ENCODE assay signal across 14 mouse cellular contexts in the genomic region with DNA sequence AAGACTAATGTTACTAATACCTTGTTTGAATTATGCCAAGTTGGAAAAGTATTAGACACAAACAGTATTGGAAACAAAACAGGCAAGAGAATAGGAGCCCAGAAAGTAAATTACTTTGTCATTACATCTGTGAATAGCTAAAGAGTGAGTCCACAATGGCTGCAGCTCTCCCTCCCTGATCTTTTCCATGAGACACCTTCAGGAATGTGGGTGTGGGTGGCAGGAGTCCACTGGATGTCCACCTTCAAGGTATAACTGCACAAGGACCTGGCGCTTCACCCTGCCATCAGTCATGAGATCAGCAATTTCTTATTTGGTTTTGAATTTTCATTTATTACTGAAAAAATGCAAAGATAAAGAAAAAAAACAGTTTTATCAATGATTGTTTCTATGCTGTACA. TPM values are rescaled to one million over a fixed set of nuclear protein-coding genes. Genes with fewer than 3 reads are reported as not detected.
DNase-seq lines count a peak whose midpoint lies in the region; ATAC-seq and TF ChIP-seq lines count a peak whose summit lies in the region.
"Had no signal": no experiment of that assay in that cellular context is flagged by ENCODE, and none has a peak within 500 bp of the region (broad histone marks: within the 10 kb centered on the region; RNA-seq: fewer than 3 reads in every experiment).

No protein-coding gene starts in this region.

- peak overlapping the region; percentile 92; the same call in 1 of the 2 replicates for H3K4me2 ChIP-seq in heart, embryonic 12.5 days
- H3K4me2 ChIP-seq in midbrain, embryonic 11.5 days, result peak overlapping the region; percentile 78; the same call in 1 of the 2 replicates
- no peak overlapping the region; the same call in 1 of the 2 replicates for H3K4me2 ChIP-seq in midbrain, embryonic 16.5 days (ENCODE audit: low read length)
- H3K4me2 ChIP-seq in intestine, postnatal 0 days (replicated peaks; ENCODE audit: low read depth), result peak overlapping the region; percentile 90; the same call in 1 of the 2 replicates
- 0 out of 2 replicates have a peak overlapping the region, but pooled peaks have one; percentile 90 for H3K4me2 ChIP-seq in stomach, embryonic 15.5 days
- H3K4me2 ChIP-seq in lung, postnatal 0 days (replicated peaks; ENCODE audit: low read depth, low read length), result no peak overlapping the region

- TF ChIP-seq CTCF in intestine, postnatal 0 days (IDR thresholded peaks at IDR 0.05; ENCODE audit: low read depth), result no peak
- TF ChIP-seq CTCF in lung, postnatal 0 days (IDR thresholded peaks at IDR 0.05), result no peak

- no peak overlapping the region for H3K9ac ChIP-seq in heart, embryonic 12.5 days
- H3K9ac ChIP-seq in midbrain, embryonic 11.5 days (ENCODE audit: low read length), result no peak overlapping the region
- H3K9ac ChIP-seq in midbrain, embryonic 16.5 days (ENCODE audit: low read depth, low read length), result no peak overlapping the region
- H3K9ac ChIP-seq in intestine, postnatal 0 days (ENCODE audit: low read depth, low read length), result no peak overlapping the region
- H3K9ac ChIP-seq in stomach, embryonic 15.5 days, result no peak overlapping the region
- no peak overlapping the region for H3K9ac ChIP-seq in lung, postnatal 0 days (replicated peaks; ENCODE audit: low read depth)
- H3K9ac ChIP-seq: limb, embryonic 15.5 days had no signal

- TF ChIP-seq EP300 in lung, postnatal 0 days (IDR thresholded peaks at IDR 0.05), result no peak

- no peaks in the 10 kb centered on the region for H3K9me3 ChIP-seq in heart, embryonic 12.5 days (replicated peaks)
- H3K9me3 ChIP-seq in midbrain, embryonic 11.5 days (ENCODE audit: control insufficient read depth, low read length), result no peaks in the 10 kb centered on the region
- no peaks in the 10 kb centered on the region for H3K9me3 ChIP-seq in midbrain, embryonic 16.5 days (replicated peaks; ENCODE audit: control insufficient read depth, low read length, poor library complexity, severe bottlenecking)
- H3K9me3 ChIP-seq in intestine, postnatal 0 days (ENCODE audit: control insufficient read depth), result no peaks in the 10 kb centered on the region
- no peaks in the 10 kb centered on the region for H3K9me3 ChIP-seq in stomach, embryonic 15.5 days
- H3K9me3 ChIP-seq in lung, postnatal 0 days (ENCODE audit: low read length), result no peaks in the 10 kb centered on the region
- H3K9me3 ChIP-seq: limb, embryonic 15.5 days had no signal

- no peak overlapping the region for H3K27ac ChIP-seq in heart, embryonic 12.5 days (ENCODE audit: poor library complexity, severe bottlenecking)
- H3K27ac ChIP-seq in midbrain, embryonic 11.5 days (ENCODE audit: low read depth, low read length), result no peak overlapping the region
- no peak overlapping the region for H3K27ac ChIP-seq in midbrain, embryonic 16.5 days (ENCODE audit: low read length)
- no peak overlapping the region for H3K27ac ChIP-seq in intestine, postnatal 0 days (ENCODE audit: low read depth, low read length)
- no peak overlapping the region for H3K27ac ChIP-seq in stomach, embryonic 15.5 days
- no peak overlapping the region for H3K27ac ChIP-seq in lung, postnatal 0 days (ENCODE audit: low read length)
- H3K27ac ChIP-seq: limb, embryonic 15.5 days had no signal

- no peaks in the 10 kb centered on the region for H3K36me3 ChIP-seq in heart, embryonic 12.5 days
- no peaks in the 10 kb centered on the region for H3K36me3 ChIP-seq in midbrain, embryonic 11.5 days (ENCODE audit: control insufficient read depth, insufficient read depth, low read length)
- H3K36me3 ChIP-seq in midbrain, embryonic 16.5 days (ENCODE audit: control insufficient read depth, insufficient read depth, low read length), result no peaks in the 10 kb centered on the region
- H3K36me3 ChIP-seq in intestine, postnatal 0 days (ENCODE audit: control insufficient read depth, insufficient read depth), result no peaks in the 10 kb centered on the region
- no peaks in the 10 kb centered on the region for H3K36me3 ChIP-seq in stomach, embryonic 15.5 days
- H3K36me3 ChIP-seq in lung, postnatal 0 days (ENCODE audit: insufficient read depth, low read length), result no peaks in the 10 kb centered on the region
- H3K36me3 ChIP-seq: limb, embryonic 15.5 days had no signal

- WGBS in heart, embryonic 12.5 days, result 59% methylated on average over 1 of the region's 1 CpGs
- WGBS in midbrain, embryonic 11.5 days, result 47% methylated on average over 1 of the region's 1 CpGs
- WGBS in midbrain, embryonic 16.5 days, result 59% methylated on average over 1 of the region's 1 CpGs
- WGBS in intestine, postnatal 0 days, result 68% methylated on average over 1 of the region's 1 CpGs
- 62% methylated on average over 1 of the region's 1 CpGs for WGBS in stomach, embryonic 15.5 days
- 59% methylated on average over 1 of the region's 1 CpGs for WGBS in lung, postnatal 0 days

- H3K27me3 ChIP-seq in heart, embryonic 12.5 days (replicated peaks), result no peaks in the 10 kb centered on the region
- H3K27me3 ChIP-seq in midbrain, embryonic 11.5 days (ENCODE audit: control insufficient read depth, insufficient read depth, low read length), result peaks cover 3% of the 10 kb centered on the region; the same call in 1 of the 2 replicates
- H3K27me3 ChIP-seq in midbrain, embryonic 16.5 days (ENCODE audit: control insufficient read depth, insufficient read depth, low read depth, low read length), result no peaks in the 10 kb centered on the region
- H3K27me3 ChIP-seq in intestine, postnatal 0 days (replicated peaks; ENCODE audit: control insufficient read depth, insufficient read depth, low read length), result no peaks in the 10 kb centered on the region
- no peaks in the 10 kb centered on the region for H3K27me3 ChIP-seq in stomach, embryonic 15.5 days (replicated peaks)
- no peaks in the 10 kb centered on the region for H3K27me3 ChIP-seq in lung, postnatal 0 days (replicated peaks; ENCODE audit: insufficient read depth, low read length)

- ATAC-seq in heart, embryonic 12.5 days (ENCODE audit: insufficient number of reproducible peaks, low FRiP score), result no peak
- no peak for ATAC-seq in midbrain, embryonic 11.5 days (ENCODE audit: low FRiP score)
- no peak for ATAC-seq in midbrain, embryonic 16.5 days
- no peak for ATAC-seq in intestine, postnatal 0 days
- ATAC-seq in stomach, embryonic 15.5 days (ENCODE audit: insufficient read depth, low FRiP score, low read depth), result no peak
- no peak for ATAC-seq in lung, postnatal 0 days

- no peak for DNase-seq in heart, postnatal 4 days
- DNase-seq in midbrain, embryonic 11.5 days (ENCODE audit: low spot score, missing footprints), result peak; percentile 88
- no peak for DNase-seq in lung, postnatal 0 days (ENCODE audit: low spot score)
- DNase-seq in lung, postnatal 25 days (ENCODE audit: low spot score), result no peak

- H3K4me3 ChIP-seq in heart, embryonic 12.5 days, result no peak overlapping the region
- no peak overlapping the region for H3K4me3 ChIP-seq in midbrain, embryonic 11.5 days (ENCODE audit: low read depth, low read length)
- H3K4me3 ChIP-seq in midbrain, embryonic 16.5 days (ENCODE audit: low read depth, low read length), result no peak overlapping the region
- H3K4me3 ChIP-seq in intestine, postnatal 0 days (ENCODE audit: low read depth, low read length), result no peak overlapping the region
- H3K4me3 ChIP-seq in stomach, embryonic 15.5 days (replicated peaks), result no peak overlapping the region
- H3K4me3 ChIP-seq in lung, postnatal 0 days (ENCODE audit: low read depth, low read length), result no peak overlapping the region

- peaks cover 15% of the 10 kb centered on the region for H3K4me1 ChIP-seq in heart, embryonic 12.5 days (replicated peaks)
- H3K4me1 ChIP-seq in midbrain, embryonic 11.5 days (ENCODE audit: control insufficient read depth, insufficient read depth, low read length), result peaks cover 7% of the 10 kb centered on the region; the same call in 1 of the 2 replicates
- peaks cover 10% of the 10 kb centered on the region for H3K4me1 ChIP-seq in midbrain, embryonic 16.5 days (ENCODE audit: control insufficient read depth, insufficient read depth, low read length)
- H3K4me1 ChIP-seq in intestine, postnatal 0 days (replicated peaks; ENCODE audit: control insufficient read depth, insufficient read depth, low read length), result 0 out of 2 replicates have a peak, but pooled peaks cover 3% of the 10 kb centered on the region
- H3K4me1 ChIP-seq in stomach, embryonic 15.5 days, result peaks cover 14% of the 10 kb centered on the region; the same call in 1 of the 2 replicates
- H3K4me1 ChIP-seq in lung, postnatal 0 days (ENCODE audit: insufficient read depth, low read depth, low read length), result peaks cover 4% of the 10 kb centered on the region; the same call in 1 of the 2 replicates

RNA-seq across cellular contexts. Expression of gene Btn1a1, which starts 0.6 kb away (rescaled TPM):
- 2.6 and 2.9 TPM in 2 replicates for polyA plus RNA-seq in heart, embryonic 12.5 days (2016; fragmentation: Nextera tagmentation; extraction: Ambion mirVana)
- under 1 TPM; 0.11 to 0.24 TPM for total RNA-seq in heart, postnatal 4 days (2021)
- polyA plus RNA-seq in midbrain, embryonic 11.5 days (2014; fragmentation: Nextera tagmentation; extraction: Ambion mirVana), result not detected in 2 replicates
- polyA plus RNA-seq in midbrain, embryonic 16.5 days (2015; fragmentation: Nextera tagmentation; extraction: Ambion mirVana), result 0.10 and 0.31 TPM in 2 replicates
- polyA plus RNA-seq in intestine, postnatal 0 days (2015; fragmentation: Nextera tagmentation; extraction: Ambion mirVana), result not detected in 2 replicates
- 0.09 and 0.22 TPM in 2 replicates for polyA plus RNA-seq in stomach, embryonic 15.5 days (2015; fragmentation: Nextera tagmentation; extraction: Ambion mirVana)
- polyA plus RNA-seq in lung, postnatal 0 days (2015; fragmentation: Nextera tagmentation; extraction: Ambion mirVana), result 0.14 and 0.21 TPM in 2 replicates
- total RNA-seq: granulocyte monocyte progenitor cell, adult 5-6 weeks; layer of hippocampus, adult 18-20 months had no signal

RNA-seq across cellular contexts. Expression of gene Btn2a2, which starts 22.4 kb away (rescaled TPM):
- polyA plus RNA-seq in heart, embryonic 12.5 days (2016; fragmentation: Nextera tagmentation; extraction: Ambion mirVana), result 0.45 and 0.58 TPM in 2 replicates
- total RNA-seq in heart, postnatal 4 days (2021), result not detected
- polyA plus RNA-seq in midbrain, embryonic 11.5 days (2014; fragmentation: Nextera tagmentation; extraction: Ambion mirVana), result 0.28 and 0.34 TPM in 2 replicates
- 0.15 TPM in 1 of 2 replicates, not detected in the other for polyA plus RNA-seq in midbrain, embryonic 16.5 days (2015; fragmentation: Nextera tagmentation; extraction: Ambion mirVana)
- polyA plus RNA-seq in intestine, postnatal 0 days (2015; fragmentation: Nextera tagmentation; extraction: Ambion mirVana), result not detected in 2 replicates
- 0.08 and 0.15 TPM in 2 replicates for polyA plus RNA-seq in stomach, embryonic 15.5 days (2015; fragmentation: Nextera tagmentation; extraction: Ambion mirVana)
- polyA plus RNA-seq in lung, postnatal 0 days (2015; fragmentation: Nextera tagmentation; extraction: Ambion mirVana), result 0.06 and 0.07 TPM in 2 replicates
- total RNA-seq: adrenal gland, adult 18-20 months; granulocyte monocyte progenitor cell, adult 5-6 weeks had no signal
- polyA plus RNA-seq: neural tube, embryonic 14.5 days; spleen, adult 2 months had no signal

RNA-seq across cellular contexts. Expression of gene Abt1, which starts 42.6 kb away (rescaled TPM):
- polyA plus RNA-seq in heart, embryonic 12.5 days (2016; fragmentation: Nextera tagmentation; extraction: Ambion mirVana), result 8.1 and 8.9 TPM in 2 replicates
- 1 to 10 TPM; 5.0 to 5.6 TPM for total RNA-seq in heart, postnatal 4 days (2021)
- polyA plus RNA-seq in midbrain, embryonic 11.5 days (2014; fragmentation: Nextera tagmentation; extraction: Ambion mirVana), result 14.0 and 14.9 TPM in 2 replicates
- polyA plus RNA-seq in midbrain, embryonic 16.5 days (2015; fragmentation: Nextera tagmentation; extraction: Ambion mirVana), result 9.1 and 11.0 TPM in 2 replicates
- polyA plus RNA-seq in intestine, postnatal 0 days (2015; fragmentation: Nextera tagmentation; extraction: Ambion mirVana), result 5.1 and 5.6 TPM in 2 replicates
- 10.7 and 11.9 TPM in 2 replicates for polyA plus RNA-seq in stomach, embryonic 15.5 days (2015; fragmentation: Nextera tagmentation; extraction: Ambion mirVana)
- polyA plus RNA-seq in lung, postnatal 0 days (2015; fragmentation: Nextera tagmentation; extraction: Ambion mirVana), result 8.4 and 8.7 TPM in 2 replicates

Comparison
In these comparisons a context has a peak if more than half of its experiments do, and no peak if none do; other contexts are left out.
1. H3K4me2 ChIP-seq: peak in heart, embryonic 12.5 days (single experiment), midbrain, embryonic 11.5 days (single experiment), intestine, postnatal 0 days (single experiment) and stomach, embryonic 15.5 days (single experiment); none in midbrain, embryonic 16.5 days (single experiment) and lung, postnatal 0 days (single experiment).